16 mouse cellular contexts compared by ENCODE assay signal in the genomic region with DNA sequence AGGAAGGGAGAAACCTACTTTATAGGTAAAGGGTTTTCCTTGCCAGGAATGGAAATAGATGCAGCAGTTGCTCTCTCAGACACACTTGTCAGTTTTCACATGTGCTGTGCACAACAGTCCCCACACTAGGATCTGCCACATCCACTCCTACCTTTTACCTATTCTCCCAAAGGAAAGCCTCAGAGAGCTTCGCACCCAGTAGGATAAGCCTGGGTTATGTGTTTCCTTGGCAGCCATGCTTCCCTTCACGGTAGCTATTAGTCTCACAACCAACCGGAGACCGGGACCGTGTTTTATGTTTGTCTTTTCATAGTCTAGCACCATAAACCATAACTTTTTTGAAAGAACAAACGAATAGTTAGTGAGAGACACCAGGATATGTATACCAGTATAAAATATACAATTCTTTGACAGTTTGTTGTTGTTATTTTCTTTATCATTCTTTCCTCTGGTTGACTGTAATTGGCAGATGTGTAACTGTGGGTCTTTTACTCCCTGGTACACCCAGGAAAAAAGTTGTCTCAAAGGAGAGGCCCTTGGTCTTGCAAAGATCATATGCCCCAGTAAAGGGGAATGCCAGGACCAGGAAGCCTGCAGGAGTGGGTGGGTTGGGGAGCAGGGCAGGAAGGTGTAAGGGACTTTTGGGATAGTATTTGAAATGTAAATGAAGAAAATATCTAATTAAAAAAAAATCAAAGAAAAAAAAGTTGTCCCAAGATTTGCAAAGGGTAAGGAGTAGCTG. TPM values are rescaled to one million over a fixed set of nuclear protein-coding genes. Genes with fewer than 3 reads are reported as not detected.
A peak's percentile ranks its signal among the peaks of the same experiment; 100 is the strongest.
DNase-seq lines count a peak whose midpoint lies in the region; ATAC-seq lines count a peak whose summit lies in the region.
"Had no signal": no experiment of that assay in that cellular context is flagged by ENCODE, and none has a peak within 500 bp of the region (broad histone marks: within the 10 kb centered on the region; RNA-seq: fewer than 3 reads in every experiment).

No protein-coding gene starts in this region.

- no peaks in the 10 kb centered on the region for H3K9me3 ChIP-seq in neural tube, embryonic 12.5 days
- no peaks in the 10 kb centered on the region for H3K9me3 ChIP-seq in hindbrain, embryonic 11.5 days (ENCODE audit: control insufficient read depth, low read length)
- no peaks in the 10 kb centered on the region for H3K9me3 ChIP-seq in limb, embryonic 13.5 days
- no peaks in the 10 kb centered on the region for H3K9me3 ChIP-seq in neural tube, embryonic 15.5 days (replicated peaks)
- H3K9me3 ChIP-seq: heart, embryonic 15.5 days; lung, embryonic 15.5 days had no signal

- ATAC-seq in neural tube, embryonic 12.5 days (ENCODE audit: low FRiP score, low read depth), result 0 out of 2 replicates have a peak, but pooled peaks have one; percentile 33
- peak; percentile 35 for ATAC-seq in hindbrain, embryonic 11.5 days (ENCODE audit: low FRiP score)
- ATAC-seq in limb, embryonic 13.5 days (ENCODE audit: low FRiP score, low read depth), result peak; percentile 32; the same call in 1 of the 2 replicates
- peak; percentile 35; the same call in 1 of the 2 replicates for ATAC-seq in neural tube, embryonic 15.5 days (ENCODE audit: low FRiP score)
- no peak for ATAC-seq in erythroid progenitor cell, adult 5-6 weeks (replicated peaks; ENCODE audit: low FRiP score, poor library complexity, severe bottlenecking)

- H3K4me1 ChIP-seq in neural tube, embryonic 12.5 days, result no peaks in the 10 kb centered on the region
- H3K4me1 ChIP-seq in hindbrain, embryonic 11.5 days (replicated peaks; ENCODE audit: control insufficient read depth, insufficient read depth, low read length), result no peaks in the 10 kb centered on the region
- 0 out of 2 replicates have a peak, but pooled peaks cover 2% of the 10 kb centered on the region for H3K4me1 ChIP-seq in limb, embryonic 13.5 days
- H3K4me1 ChIP-seq in neural tube, embryonic 15.5 days, result 0 out of 2 replicates have a peak, but pooled peaks cover 3% of the 10 kb centered on the region
- H3K4me1 ChIP-seq: heart, embryonic 15.5 days; lung, embryonic 15.5 days had no signal

- H3K27ac ChIP-seq in neural tube, embryonic 12.5 days, result no peak overlapping the region
- H3K27ac ChIP-seq in hindbrain, embryonic 11.5 days (ENCODE audit: low read depth, low read length), result no peak overlapping the region
- H3K27ac ChIP-seq in limb, embryonic 13.5 days, result no peak overlapping the region
- no peak overlapping the region for H3K27ac ChIP-seq in neural tube, embryonic 15.5 days (replicated peaks)
- H3K27ac ChIP-seq: gastrocnemius, adult 2 months; heart, embryonic 15.5 days; kidney, postnatal 0 days; liver, embryonic 14.5 days; lung, embryonic 15.5 days had no signal

- WGBS in neural tube, embryonic 12.5 days, result 84% methylated on average over 6 of the region's 6 CpGs
- WGBS in hindbrain, embryonic 11.5 days, result 86% methylated on average over 6 of the region's 6 CpGs
- WGBS in limb, embryonic 13.5 days, result 83% methylated on average over 6 of the region's 6 CpGs
- 79% methylated on average over 6 of the region's 6 CpGs for whole genome bisulfite sequencing in neural tube, embryonic 15.5 days

- DNase-seq in neural tube, embryonic 10.5 days (ENCODE audit: extremely low spot score, low spot score), result no peak
- no peak for DNase-seq in hindbrain, embryonic 11.5 days (ENCODE audit: low spot score)
- no peak for DNase-seq in thymus, postnatal 10 days (ENCODE audit: low spot score in 2 of 2)
- DNase-seq in adipocyte (ENCODE audit: low spot score), result no peak
- DNase-seq: gastrocnemius, adult 2 months; kidney, adult 11 months; lung, postnatal 4 days; thymus, adult 18-20 months had no signal

- H3K36me3 ChIP-seq in neural tube, embryonic 12.5 days, result no peaks in the 10 kb centered on the region
- no peaks in the 10 kb centered on the region for H3K36me3 ChIP-seq in hindbrain, embryonic 11.5 days (ENCODE audit: control insufficient read depth, insufficient read depth, low read length)
- no peaks in the 10 kb centered on the region for H3K36me3 ChIP-seq in limb, embryonic 13.5 days
- no peaks in the 10 kb centered on the region for H3K36me3 ChIP-seq in neural tube, embryonic 15.5 days
- H3K36me3 ChIP-seq: heart, embryonic 15.5 days; lung, embryonic 15.5 days had no signal

- no peaks in the 10 kb centered on the region for H3K27me3 ChIP-seq in neural tube, embryonic 12.5 days (replicated peaks)
- H3K27me3 ChIP-seq in hindbrain, embryonic 11.5 days (ENCODE audit: control insufficient read depth, insufficient read depth, low read length), result no peaks in the 10 kb centered on the region
- H3K27me3 ChIP-seq in limb, embryonic 13.5 days, result no peaks in the 10 kb centered on the region
- H3K27me3 ChIP-seq in neural tube, embryonic 15.5 days (replicated peaks), result no peaks in the 10 kb centered on the region
- H3K27me3 ChIP-seq: heart, embryonic 15.5 days; lung, embryonic 15.5 days had no signal

- H3K4me3 ChIP-seq in neural tube, embryonic 12.5 days, result no peak overlapping the region
- no peak overlapping the region for H3K4me3 ChIP-seq in hindbrain, embryonic 11.5 days (ENCODE audit: low read depth, low read length)
- H3K4me3 ChIP-seq in limb, embryonic 13.5 days, result no peak overlapping the region
- H3K4me3 ChIP-seq in neural tube, embryonic 15.5 days (replicated peaks), result no peak overlapping the region
- H3K4me3 ChIP-seq: gastrocnemius, adult 2 months; heart, embryonic 15.5 days; lung, embryonic 15.5 days had no signal

- H3K4me2 ChIP-seq in neural tube, embryonic 12.5 days (replicated peaks), result no peak overlapping the region
- H3K4me2 ChIP-seq in hindbrain, embryonic 11.5 days (replicated peaks; ENCODE audit: low read depth, low read length), result no peak overlapping the region
- no peak overlapping the region for H3K4me2 ChIP-seq in limb, embryonic 13.5 days (replicated peaks)
- H3K4me2 ChIP-seq in neural tube, embryonic 15.5 days, result no peak overlapping the region
- H3K4me2 ChIP-seq: heart, embryonic 15.5 days; lung, embryonic 15.5 days had no signal

- H3K9ac ChIP-seq in neural tube, embryonic 12.5 days, result no peak overlapping the region
- no peak overlapping the region for H3K9ac ChIP-seq in hindbrain, embryonic 11.5 days (ENCODE audit: low read depth, low read length)
- H3K9ac ChIP-seq in limb, embryonic 13.5 days, result no peak overlapping the region
- no peak overlapping the region for H3K9ac ChIP-seq in neural tube, embryonic 15.5 days (replicated peaks)
- H3K9ac ChIP-seq: heart, embryonic 15.5 days; liver, embryonic 14.5 days; lung, embryonic 15.5 days had no signal

RNA-seq across cellular contexts. Expression of gene Ccdc90b, which starts 10.5 kb away (rescaled TPM):
- polyA plus RNA-seq in neural tube, embryonic 12.5 days (2016; fragmentation: Nextera tagmentation; extraction: Ambion mirVana), result 64.8 and 67.5 TPM in 2 replicates
- polyA plus RNA-seq in hindbrain, embryonic 11.5 days (2014; fragmentation: Nextera tagmentation; extraction: Ambion mirVana), result 82.4 and 83.2 TPM in 2 replicates
- 57.9 and 60.1 TPM in 2 replicates for polyA plus RNA-seq in limb, embryonic 13.5 days (2015; fragmentation: Nextera tagmentation; extraction: Ambion mirVana)
- polyA plus RNA-seq in neural tube, embryonic 15.5 days (2015; fragmentation: Nextera tagmentation; extraction: Ambion mirVana), result 51.0 and 52.0 TPM in 2 replicates
- 3.2 and 8.4 TPM in 2 replicates for total RNA-seq in erythroid progenitor cell, adult 5-6 weeks (2015; ENCODE audit: low replicate concordance)
- total RNA-seq in erythroid progenitor cell, adult 5-6 weeks (2017; ENCODE audit: low replicate concordance), result 2.3 and 2.8 TPM in 2 replicates
